Mouse (Mus musculus): Measurements from ENCODE around the gene Atp1a4.

Gene Atp1a4

DNA sequence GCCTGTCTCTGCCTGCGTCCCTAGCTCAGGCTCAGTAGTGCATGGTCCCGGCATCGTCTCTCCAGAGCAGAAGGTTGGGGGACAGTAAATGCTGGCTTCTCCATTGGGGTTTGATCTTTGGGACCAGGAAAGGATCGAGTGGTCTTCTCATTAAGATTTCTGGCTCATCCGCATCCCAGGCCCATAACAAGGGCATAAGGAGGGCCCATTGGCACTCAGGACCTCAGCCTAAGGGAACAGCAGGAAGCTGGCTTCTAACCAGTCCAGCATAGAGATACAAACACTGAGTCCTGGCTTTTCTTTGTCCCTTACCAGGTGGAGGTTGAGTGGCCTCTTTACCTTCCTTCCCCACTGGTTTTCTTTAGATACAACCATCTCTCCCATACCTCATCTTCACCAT is 60.4 kb downstream of the Atp1a4 start:
- DNase-seq (ENCODE audit: low read depth, low spot score) = no peak

GRCm38 (mm10) chr1:172197146-172197545 is 61.1 kb downstream of the Atp1a4 start:
- DNase-seq (ENCODE audit: low read depth, low spot score) = no peak

- no peak for DNase-seq (ENCODE audit: low read depth, low spot score)
Observed at GRCm38 (mm10) chr1:172194435-172194834, 63.8 kb downstream of the Atp1a4 start.

GRCm38 (mm10) chr1:172192217-172192616 is 66.0 kb downstream of the Atp1a4 start:
- DNase-seq (ENCODE audit: low read depth, low spot score) = no peak

GRCm38 (mm10) chr1:172191578-172191977 is 66.6 kb downstream of the Atp1a4 start:
- DNase-seq (ENCODE audit: low read depth, low spot score) = no peak

DNA sequence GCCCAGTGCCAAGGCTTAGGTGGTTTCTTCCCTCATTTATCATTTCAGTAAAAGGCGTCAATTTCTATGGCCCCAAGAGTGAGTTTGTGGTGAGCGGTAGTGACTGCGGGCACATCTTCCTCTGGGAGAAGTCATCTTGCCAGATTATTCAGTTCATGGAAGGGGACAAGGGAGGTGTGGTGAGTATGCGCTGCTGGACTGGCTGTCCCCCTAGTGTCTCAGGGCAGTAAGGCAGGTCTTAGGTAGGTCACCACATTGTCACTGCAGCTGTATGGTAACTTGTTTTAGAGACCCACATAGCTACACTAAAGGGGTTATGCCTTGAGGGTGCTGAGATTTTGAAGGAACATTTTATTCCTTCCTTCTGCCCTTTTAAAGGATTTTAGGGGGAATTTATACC is 69.3 kb downstream of the Atp1a4 start:
- DNase-seq (ENCODE audit: low read depth, low spot score) = peak; percentile 51

DNA sequence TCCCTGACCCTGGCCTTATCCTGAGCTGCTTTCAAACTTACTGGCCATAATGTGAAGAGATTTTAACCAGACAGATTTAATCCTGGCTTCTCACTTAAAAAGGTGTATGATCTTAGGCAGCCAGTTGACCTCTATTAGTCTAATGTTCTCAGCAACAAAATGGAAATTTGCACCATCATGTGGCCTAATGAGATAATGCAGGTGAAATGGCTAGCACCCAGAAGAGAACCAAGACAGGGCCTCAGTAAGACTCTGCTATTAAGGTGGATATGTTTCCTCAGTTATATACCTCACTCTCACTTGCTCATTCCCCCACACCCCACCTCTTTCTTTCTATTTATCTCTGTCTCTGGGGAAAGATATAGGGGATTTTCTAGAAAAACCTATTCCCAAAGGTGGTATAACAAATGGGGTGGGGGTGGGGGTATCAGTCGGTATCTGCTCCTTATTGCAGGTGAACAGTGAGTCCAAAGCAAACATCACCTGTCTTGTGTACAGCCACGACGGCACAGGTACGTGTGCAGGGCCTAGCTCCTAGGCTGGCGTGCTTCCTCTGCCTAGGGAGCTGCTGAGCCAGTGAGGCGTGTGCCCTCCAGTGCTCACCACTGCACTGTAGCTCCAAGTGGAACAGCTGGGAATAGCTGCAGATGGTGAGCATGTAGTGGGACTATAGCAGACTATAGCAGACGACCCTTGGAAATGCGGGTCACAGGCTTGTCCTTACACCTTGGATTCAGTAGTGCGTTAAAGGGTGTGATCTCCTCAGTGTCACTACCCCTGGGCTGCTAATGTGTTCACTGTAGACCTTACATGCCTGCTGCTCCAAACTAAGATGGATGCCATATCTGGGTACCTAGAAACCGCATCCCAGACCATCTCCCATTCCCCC is 71.6 kb downstream of the Atp1a4 start:
- peak; percentile 52 for DNase-seq (ENCODE audit: low read depth, low spot score)

DNA sequence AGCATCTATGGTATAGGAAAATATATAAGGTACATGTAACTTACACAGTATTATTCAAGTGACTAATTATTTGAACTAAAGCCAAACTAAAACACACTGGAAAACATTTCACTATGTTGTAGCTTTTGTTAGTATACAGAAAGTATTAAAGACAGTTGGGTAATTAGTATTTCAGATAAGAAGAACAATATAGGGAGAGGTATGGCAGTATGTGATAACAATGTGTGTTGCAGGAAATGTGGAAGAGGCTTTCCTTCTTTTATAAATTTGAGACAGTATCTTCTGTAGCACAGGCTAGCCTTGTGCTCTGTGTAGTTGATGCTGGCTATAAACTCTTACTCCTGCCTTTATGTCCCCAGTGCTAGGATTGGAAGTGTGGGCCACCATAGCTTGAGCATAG is 74.3 kb downstream of the Atp1a4 start:
- no peak for DNase-seq (ENCODE audit: low read depth, low spot score)

DNA sequence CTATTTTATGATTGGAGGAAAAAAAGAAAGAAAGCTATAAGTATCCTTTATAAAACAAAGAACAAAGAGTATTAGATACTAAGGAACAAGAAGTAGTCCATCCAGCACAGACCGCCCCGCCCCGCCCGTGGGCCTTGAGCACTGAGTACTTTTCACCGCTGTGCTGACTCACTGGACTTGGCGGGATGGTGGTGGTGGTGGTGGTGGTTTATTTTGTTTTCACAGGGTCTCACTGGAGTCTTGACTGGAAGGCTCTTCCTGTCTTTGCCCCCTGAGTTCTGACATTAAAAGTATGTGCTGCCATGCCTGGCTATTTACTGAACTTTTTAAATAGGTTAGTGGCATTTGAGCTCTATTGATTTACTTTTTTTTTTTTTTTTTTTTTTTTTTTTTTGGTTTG is 75.2 kb downstream of the Atp1a4 start:
- peak; percentile 47 for DNase-seq (ENCODE audit: low read depth, low spot score)

GRCm38 (mm10) chr1:172181777-172182176 is 76.4 kb downstream of the Atp1a4 start:
- no peak for DNase-seq (ENCODE audit: low read depth, low spot score)

DNA sequence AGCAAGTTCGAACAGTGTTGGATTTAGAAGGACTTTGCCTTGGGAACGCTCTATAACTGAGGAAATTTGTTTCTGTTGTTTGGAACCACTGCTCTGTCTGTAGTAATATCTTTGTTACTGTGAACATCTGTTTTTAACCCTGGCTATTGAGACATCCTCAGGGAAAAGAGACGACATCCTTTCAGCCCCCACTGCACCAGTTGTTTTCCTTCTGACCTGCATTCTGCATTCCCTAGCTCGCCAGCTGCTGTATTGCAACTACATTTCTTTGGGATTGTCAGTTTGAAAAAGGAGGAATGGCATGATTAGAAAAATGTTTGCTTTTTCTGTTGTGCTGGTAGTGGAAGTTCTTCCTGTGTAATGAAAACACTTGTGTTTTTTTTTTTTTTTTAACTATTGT is 77.3 kb downstream of the Atp1a4 start:
- DNase-seq (ENCODE audit: low read depth, low spot score) = no peak

DNA sequence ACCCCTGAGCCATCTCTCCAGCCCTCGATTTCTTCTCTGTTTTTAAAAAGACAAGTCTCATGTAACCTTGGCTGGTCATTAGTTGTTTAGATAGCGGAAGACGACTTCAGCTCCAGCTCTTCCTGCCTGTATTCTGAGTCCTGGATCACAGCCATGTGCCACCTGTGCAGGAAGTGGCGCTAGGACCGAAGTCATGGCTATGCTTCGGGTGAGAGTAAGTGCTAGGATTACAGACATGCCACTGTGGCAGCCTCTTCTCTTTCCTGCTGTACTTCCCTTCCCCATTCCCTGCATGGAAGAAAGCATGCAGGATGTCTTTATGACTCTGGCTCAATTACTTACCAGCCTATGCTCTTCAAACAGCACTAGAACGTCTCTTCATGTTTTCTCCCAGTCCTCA is 79.1 kb downstream of the Atp1a4 start:
- DNase-seq (ENCODE audit: low read depth, low spot score) = no peak

GRCm38 (mm10) chr1:172177791-172178190 is 80.4 kb downstream of the Atp1a4 start:
- no peak for DNase-seq (ENCODE audit: low read depth, low spot score)

Measured in R1 (cell line).